Mouse (Mus musculus) embryonic facial prominence, embryonic 15.5 days (tissue): ENCODE measurements around the gene Gm10282. TPM values are rescaled to one million over a fixed set of nuclear protein-coding genes. Genes with fewer than 3 reads are reported as not detected.

ENCODE experiments used
- ATAC-seq: fragments of 200-750 bp; cut with Nextera tagmentation; 2 replicates; pipeline ENCODE4 v1.8.0; 2017; ENCODE audit warnings: low read depth, moderate TSS enrichment; ENCODE audit not compliant: insufficient number of reproducible peaks, low FRiP score, low TSS enrichment
- H3K27ac ChIP-seq: fragments of 300-500 bp; sonication (generic); replicated peaks from 2 replicates; pipeline ENCODE4 v1.5.1; 2015; ENCODE audit warnings: mild to moderate bottlenecking, inconsistent platforms
- H3K27me3 ChIP-seq: fragments of 300-500 bp; sonication (generic); 2 replicates; pipeline ENCODE4 v1.6.1; 2015; ENCODE audit warnings: inconsistent platforms
- H3K36me3 ChIP-seq: fragments of 300-500 bp; sonication (generic); 2 replicates; pipeline ENCODE4 v1.6.1; 2015; ENCODE audit warnings: mild to moderate bottlenecking, inconsistent platforms
- H3K4me1 ChIP-seq: fragments of 300-500 bp; sonication (generic); 2 replicates; pipeline ENCODE4 v1.6.1; 2015; ENCODE audit warnings: inconsistent platforms
- H3K4me2 ChIP-seq: fragments of 300-500 bp; sonication (generic); replicated peaks from 2 replicates; pipeline ENCODE4 v1.6.1; 2015; ENCODE audit warnings: mild to moderate bottlenecking, inconsistent platforms
- H3K4me3 ChIP-seq: fragments of 300-500 bp; sonication (generic); replicated peaks from 2 replicates; pipeline ENCODE4 v1.5.1; 2015; ENCODE audit warnings: mild to moderate bottlenecking, inconsistent platforms
- H3K9ac ChIP-seq: fragments of 300-500 bp; sonication (generic); 2 replicates; pipeline ENCODE4 v1.6.1; 2015; ENCODE audit warnings: inconsistent platforms
- H3K9me3 ChIP-seq: fragments of 300-500 bp; sonication (generic); replicated peaks from 2 replicates; pipeline ENCODE4 v1.6.1; 2016; ENCODE audit warnings: inconsistent platforms
- WGBS: fragments of 180-500 bp; shearing (Covaris S2); methylation state at CpG from one replicate; pipeline ENCODE4 v1.1.7; 2015; 5-methylcytosine and 5-hydroxymethylcytosine counted together
- polyA plus RNA-seq: library from polyadenylated mRNA; unstranded; fragments of >200 nt; fragmentation: Nextera tagmentation; extraction: Ambion mirVana; gene quantifications from 2 replicates; pipeline ENCODE4 v1.2.1, GENCODE M21; 2015

Gene Gm10282
- polyA plus RNA-seq, 1 experiment from 2014 or later = 22.9 TPM

- 84% methylated on average over 5 of the region's 5 CpGs for WGBS
- ATAC-seq = no peak
- peaks cover 69% of the 10 kb centered on the region for H3K36me3 ChIP-seq
Observed at GRCm38 (mm10) chr8:72342556-72343300, 37.7 kb upstream of the Gm10282 start.

GRCm38 (mm10) chr8:72337034-72337433 is 32.0 kb upstream of the Gm10282 start:
- no peaks in the 10 kb centered on the region for H3K4me1 ChIP-seq
- no peaks in the 10 kb centered on the region for H3K27me3 ChIP-seq
- no peak for ATAC-seq
- H3K9me3 ChIP-seq = no peaks in the 10 kb centered on the region
- H3K4me2 ChIP-seq = no peak overlapping the region
- H3K36me3 ChIP-seq = peaks cover 57% of the 10 kb centered on the region
- H3K9ac ChIP-seq = no peak overlapping the region
- H3K4me3 ChIP-seq = no peak overlapping the region
- H3K27ac ChIP-seq = no peak overlapping the region

More at GRCm38 (mm10) chr8:72342556-72343300, 37.7 kb upstream of the Gm10282 start:
- H3K4me3 ChIP-seq = no peak overlapping the region
- H3K9me3 ChIP-seq = no peaks in the 10 kb centered on the region
- no peak overlapping the region for H3K27ac ChIP-seq
- no peaks in the 10 kb centered on the region for H3K27me3 ChIP-seq
- H3K4me2 ChIP-seq = no peak overlapping the region
- H3K9ac ChIP-seq = no peak overlapping the region
- H3K4me1 ChIP-seq = no peaks in the 10 kb centered on the region

- Histone ChIP-seq H3K9ac (no peak overlapping the region), H3K4me1 (no peaks in the 10 kb centered on the region), H3K9me3 (no peaks in the 10 kb centered on the region), H3K4me2 (no peak overlapping the region), H3K27me3 (no peaks in the 10 kb centered on the region), H3K27ac (no peak overlapping the region), H3K36me3 (peaks cover 50% of the 10 kb centered on the region), H3K4me3 (no peak overlapping the region)
- 76% methylated on average over 2 of the region's 2 CpGs for WGBS
- no peak for ATAC-seq
Observed at GRCm38 (mm10) chr8:72336273-72336672, 31.2 kb upstream of the Gm10282 start.

GRCm38 (mm10) chr8:72334144-72334641 is 29.1 kb upstream of the Gm10282 start:
- Histone ChIP-seq H3K4me3 (no peak overlapping the region), H3K27ac (no peak overlapping the region), H3K36me3 (peaks cover 29% of the 10 kb centered on the region), H3K9ac (no peak overlapping the region), H3K4me1 (no peaks in the 10 kb centered on the region), H3K9me3 (no peaks in the 10 kb centered on the region), H3K27me3 (no peaks in the 10 kb centered on the region), H3K4me2 (no peak overlapping the region)
- no peak for ATAC-seq
- WGBS = 79% methylated on average over 4 of the region's 4 CpGs

- Histone ChIP-seq H3K36me3 (peaks cover 23% of the 10 kb centered on the region), H3K4me2 (no peak overlapping the region), H3K27ac (no peak overlapping the region), H3K27me3 (no peaks in the 10 kb centered on the region), H3K9me3 (no peaks in the 10 kb centered on the region), H3K4me1 (no peaks in the 10 kb centered on the region), H3K4me3 (no peak overlapping the region), H3K9ac (no peak overlapping the region)
- 40% methylated on average over 3 of the region's 3 CpGs for WGBS
- ATAC-seq = no peak
Observed at GRCm38 (mm10) chr8:72333429-72334143, 28.5 kb upstream of the Gm10282 start.

- Histone ChIP-seq H3K9me3 (no peaks in the 10 kb centered on the region), H3K4me1 (no peaks in the 10 kb centered on the region), H3K27me3 (no peaks in the 10 kb centered on the region), H3K9ac (no peak overlapping the region), H3K4me2 (no peak overlapping the region), H3K27ac (no peak overlapping the region), H3K4me3 (no peak overlapping the region), H3K36me3 (peaks cover 12% of the 10 kb centered on the region; the same call in 1 of the 2 replicates)
- 84% methylated on average over 4 of the region's 4 CpGs for WGBS
- no peak for ATAC-seq
Observed at GRCm38 (mm10) chr8:72331631-72332030, 26.6 kb upstream of the Gm10282 start.

GRCm38 (mm10) chr8:72330806-72331516 is 25.9 kb upstream of the Gm10282 start:
- Histone ChIP-seq H3K4me1 (no peaks in the 10 kb centered on the region), H3K9me3 (no peaks in the 10 kb centered on the region), H3K4me2 (no peak overlapping the region), H3K9ac (no peak overlapping the region), H3K36me3 (peaks cover 7% of the 10 kb centered on the region; the same call in 1 of the 2 replicates), H3K27ac (no peak overlapping the region), H3K27me3 (no peaks in the 10 kb centered on the region), H3K4me3 (no peak overlapping the region)
- ATAC-seq = no peak
- WGBS = 79% methylated on average over 6 of the region's 6 CpGs

- no peak overlapping the region for H3K27ac ChIP-seq
- H3K4me1 ChIP-seq = no peaks in the 10 kb centered on the region
- H3K4me3 ChIP-seq = no peak overlapping the region
- no peak overlapping the region for H3K4me2 ChIP-seq
- H3K9ac ChIP-seq = no peak overlapping the region
- no peaks in the 10 kb centered on the region for H3K36me3 ChIP-seq
- WGBS = 78% methylated on average over 3 of the region's 3 CpGs
- no peaks in the 10 kb centered on the region for H3K27me3 ChIP-seq
- ATAC-seq = no peak
- H3K9me3 ChIP-seq = no peaks in the 10 kb centered on the region
Observed at GRCm38 (mm10) chr8:72329116-72329515, 24.1 kb upstream of the Gm10282 start.

- WGBS = 74% methylated on average over 2 of the region's 2 CpGs
- no peak for ATAC-seq
- no peak overlapping the region for H3K4me2 ChIP-seq
- no peak overlapping the region for H3K9ac ChIP-seq
- H3K4me1 ChIP-seq = peaks cover 26% of the 10 kb centered on the region
- H3K4me3 ChIP-seq = no peak overlapping the region
- H3K27me3 ChIP-seq = peaks cover 24% of the 10 kb centered on the region
- H3K9me3 ChIP-seq = no peaks in the 10 kb centered on the region
- no peak overlapping the region for H3K27ac ChIP-seq
- H3K36me3 ChIP-seq = no peaks in the 10 kb centered on the region
Observed at GRCm38 (mm10) chr8:72324708-72325107, 19.6 kb upstream of the Gm10282 start.

- Histone ChIP-seq H3K36me3 (no peaks in the 10 kb centered on the region), H3K4me2 (no peak overlapping the region), H3K9ac (no peak overlapping the region), H3K27ac (no peak overlapping the region), H3K9me3 (no peaks in the 10 kb centered on the region), H3K4me3 (no peak overlapping the region), H3K4me1 (peaks cover 32% of the 10 kb centered on the region), H3K27me3 (peaks cover 29% of the 10 kb centered on the region)
- WGBS = 82% methylated on average over 10 of the region's 10 CpGs
- ATAC-seq = no peak
Observed at GRCm38 (mm10) chr8:72324036-72324706, 19.1 kb upstream of the Gm10282 start.
